Mouse (Mus musculus): ENCODE data around the gene Pde4a. TPM values are rescaled to one million over a fixed set of nuclear protein-coding genes. Genes with fewer than 3 reads are reported as not detected.

Pde4a gene
- total RNA-seq, 2 experiments from 2014 or later: 52.5 to 59.1 TPM

DNA sequence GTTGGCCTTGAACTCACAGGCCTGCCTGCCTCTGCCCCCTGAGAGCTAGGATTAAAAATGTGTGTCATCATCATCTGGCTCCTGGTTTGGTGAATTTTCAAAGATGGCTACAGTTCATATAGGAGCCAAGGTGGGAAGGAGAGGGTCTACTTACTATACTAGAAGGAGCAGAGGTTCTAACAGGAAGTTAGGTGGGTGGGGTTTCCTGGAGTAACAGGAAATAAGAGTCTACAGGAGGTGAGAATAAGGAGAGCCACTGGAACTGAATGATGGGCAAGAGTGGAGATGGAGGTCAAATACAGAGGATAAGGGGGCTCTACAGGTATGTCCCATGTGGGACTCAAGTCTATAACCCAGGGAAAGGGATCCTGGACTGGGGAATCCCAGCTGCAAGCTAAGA, 17.1 kb upstream of the Pde4a start:
- no peak for DNase-seq

DNA sequence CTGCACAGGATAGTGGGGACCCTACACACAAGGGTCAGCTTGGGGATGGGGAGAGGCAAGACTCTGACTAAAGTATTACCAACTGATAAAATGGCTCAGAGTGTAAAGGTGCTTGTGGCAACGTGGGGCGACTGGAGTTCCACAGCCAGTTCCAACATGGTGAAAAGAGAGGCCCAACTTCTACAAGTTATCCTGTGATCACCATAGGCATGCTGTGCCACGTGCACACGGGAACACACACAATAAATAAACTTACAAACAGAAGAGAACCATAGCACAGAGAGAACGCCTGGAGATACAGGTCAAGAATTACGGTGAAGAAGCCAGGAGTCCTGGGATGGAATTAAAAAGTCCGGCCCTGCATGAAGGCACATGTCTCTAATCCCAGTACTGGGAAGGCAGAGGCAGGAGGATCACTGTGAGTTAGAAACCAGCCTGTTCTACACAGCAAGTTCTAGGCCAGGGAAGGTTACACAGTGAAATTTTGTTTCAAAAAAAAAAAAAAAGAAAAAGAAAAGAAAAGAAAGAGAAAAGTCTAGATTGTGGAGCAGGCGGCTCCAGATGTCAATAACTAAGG, 16.3 kb upstream of the Pde4a start:
- no peak for DNase-seq

- DNase-seq: peak; percentile 95
Measured at GRCm38 (mm10) chr9:21149654-21150419, 15.7 kb upstream of the Pde4a start, which contains the start of gene Cdc37. Gene Cdc37 (minus strand): TSS chr9:21149982.

DNA sequence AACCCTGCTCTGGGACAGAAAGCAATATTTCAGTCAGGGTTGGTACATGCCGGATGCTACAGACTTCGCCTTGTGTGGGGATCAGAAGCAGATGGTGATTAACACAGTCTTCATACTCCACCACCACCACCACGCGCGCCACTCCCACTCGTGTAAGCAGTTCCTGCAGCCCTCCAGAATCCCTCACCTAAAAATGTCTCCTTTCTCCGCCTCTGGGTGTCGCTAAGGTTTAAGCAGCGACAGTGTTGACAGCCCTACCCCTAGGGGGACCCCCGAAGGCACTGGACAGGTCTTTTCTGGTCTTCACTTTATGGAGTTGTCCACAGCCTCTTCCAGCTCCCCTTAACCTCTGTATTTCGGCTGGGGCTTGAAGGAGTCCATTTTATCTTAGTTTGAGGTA, 12.8 kb upstream of the Pde4a start:
- DNase-seq: peak in 1 of 2 experiments; percentile 69

DNA sequence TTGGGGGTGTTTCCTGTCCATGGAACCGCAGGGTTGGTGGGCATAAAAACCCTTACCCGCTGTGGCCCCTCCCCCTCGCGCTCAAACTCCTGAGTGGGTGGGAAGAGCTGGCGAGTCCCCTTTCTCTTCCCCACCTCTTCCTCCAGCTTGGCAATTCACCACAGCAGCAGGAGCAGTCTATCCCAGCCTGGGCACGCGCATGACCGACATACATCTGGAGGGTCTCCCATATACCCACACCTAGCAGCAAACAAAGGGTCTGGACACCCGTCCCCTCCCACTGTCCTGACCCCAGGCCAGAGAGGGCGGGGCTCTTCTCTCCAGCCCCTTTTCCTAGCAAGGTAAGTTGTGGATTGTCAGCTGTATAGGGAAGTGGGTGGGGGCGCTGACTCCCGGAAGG, 12.2 kb upstream of the Pde4a start:
- DNase-seq: no peak

GRCm38 (mm10) chr9:21153833-21154232, 11.7 kb upstream of the Pde4a start:
- DNase-seq: peak in 1 of 2 experiments; percentile 38

DNA sequence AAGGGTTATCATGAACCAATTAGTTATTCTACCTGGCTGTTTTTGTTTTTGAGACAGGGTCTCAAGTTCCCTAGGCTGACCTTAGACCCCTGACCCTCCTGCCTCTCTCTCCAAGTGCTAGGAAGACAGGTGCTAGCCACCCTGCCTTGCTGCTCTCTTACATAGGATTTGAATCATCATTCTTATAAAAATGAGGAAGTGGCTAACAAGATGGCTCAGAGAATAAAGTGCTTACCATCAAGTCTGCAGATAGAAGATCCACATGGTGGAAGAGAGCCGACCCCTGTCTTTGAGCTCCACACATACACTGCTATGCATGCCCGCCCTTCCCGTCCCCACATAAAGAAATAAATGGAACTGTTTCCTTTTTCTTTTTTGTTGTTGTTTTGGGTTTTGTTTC, 10.7 kb upstream of the Pde4a start:
- DNase-seq: no peak

DNA sequence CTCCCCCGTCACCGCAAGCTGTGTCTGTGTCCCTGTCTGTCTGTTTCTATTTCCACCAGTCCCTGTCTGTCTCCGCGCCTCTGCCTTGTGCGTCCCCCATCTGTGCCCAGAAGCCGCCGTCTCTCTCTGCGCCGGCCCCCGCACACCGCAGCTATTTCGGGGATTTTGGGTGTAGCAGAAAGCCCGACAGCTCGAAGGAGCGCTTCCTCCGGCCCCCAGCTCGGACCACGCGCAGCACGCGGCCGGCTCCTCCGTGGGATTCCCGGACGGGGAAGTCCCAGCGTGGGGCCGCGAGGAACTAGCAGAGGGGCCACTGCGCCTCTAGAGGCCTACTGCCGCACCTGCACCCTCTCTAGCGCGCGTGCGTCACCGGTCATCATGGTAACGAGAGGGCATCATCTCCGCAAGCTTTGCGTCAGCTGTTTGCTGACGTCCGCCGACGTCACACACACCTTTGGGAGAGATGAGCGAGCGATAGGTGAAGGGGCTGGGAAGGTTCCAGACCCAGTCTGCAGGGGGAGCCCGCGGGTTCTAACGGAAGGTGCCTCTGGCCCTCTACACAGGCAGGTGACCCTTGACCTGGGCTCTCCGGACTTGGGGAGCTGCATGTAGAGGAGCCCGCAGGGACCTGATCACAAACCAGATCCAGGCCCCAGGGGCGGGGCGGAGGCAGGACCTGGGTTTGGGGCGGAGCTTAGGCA, 4.2 kb upstream of the Pde4a start:
- peak; percentile 87 to 93 for DNase-seq

DNA sequence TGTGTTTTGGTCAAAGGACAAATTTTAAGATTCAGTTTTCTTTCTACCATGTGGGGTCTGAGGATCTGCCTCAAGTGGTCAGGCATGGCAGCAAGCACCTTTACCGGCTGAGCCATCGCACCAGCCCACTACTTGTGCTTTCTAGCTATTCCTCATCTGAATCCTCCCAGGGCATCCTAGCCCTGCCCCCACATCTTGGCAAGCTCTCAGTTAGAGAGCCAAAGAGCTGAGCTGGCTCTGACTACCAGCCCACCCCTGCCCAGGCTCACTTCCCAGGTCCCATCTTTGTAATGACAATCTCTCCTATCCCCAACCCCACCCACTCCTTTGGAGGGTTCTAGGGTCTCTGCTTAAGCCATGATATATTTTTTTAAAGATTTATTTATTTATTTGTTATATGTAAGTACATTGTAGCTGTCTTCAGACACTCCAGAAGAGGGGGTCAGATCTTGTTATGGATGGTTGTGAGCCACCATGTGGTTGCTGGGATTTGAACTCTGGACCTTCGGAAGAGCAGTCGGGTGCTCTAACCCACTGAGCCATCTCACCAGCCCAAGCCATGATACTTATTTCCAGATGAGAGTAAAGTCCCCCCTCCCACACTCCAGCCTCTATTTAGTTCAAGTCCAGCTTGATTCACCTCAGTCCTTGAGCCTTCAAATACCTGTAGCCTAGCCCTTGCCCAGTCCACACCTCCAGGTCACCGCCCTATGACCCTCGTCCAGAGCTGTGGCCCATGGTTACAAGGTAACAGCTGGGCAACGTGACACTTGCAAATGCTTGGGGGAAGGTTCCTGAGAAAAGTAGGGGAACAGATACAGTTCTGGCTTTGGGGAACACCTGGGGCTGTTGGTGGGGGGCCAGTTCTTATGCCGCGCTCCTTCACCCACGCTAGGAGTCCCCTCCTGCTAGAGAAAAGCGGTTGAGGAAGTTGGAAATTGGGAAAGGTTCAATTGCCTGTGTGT, 2.1 kb upstream of the Pde4a start:
- no peak for DNase-seq

- no peak for DNase-seq
Measured at GRCm38 (mm10) chr9:21164072-21164471, 1.4 kb upstream of the Pde4a start.

DNA sequence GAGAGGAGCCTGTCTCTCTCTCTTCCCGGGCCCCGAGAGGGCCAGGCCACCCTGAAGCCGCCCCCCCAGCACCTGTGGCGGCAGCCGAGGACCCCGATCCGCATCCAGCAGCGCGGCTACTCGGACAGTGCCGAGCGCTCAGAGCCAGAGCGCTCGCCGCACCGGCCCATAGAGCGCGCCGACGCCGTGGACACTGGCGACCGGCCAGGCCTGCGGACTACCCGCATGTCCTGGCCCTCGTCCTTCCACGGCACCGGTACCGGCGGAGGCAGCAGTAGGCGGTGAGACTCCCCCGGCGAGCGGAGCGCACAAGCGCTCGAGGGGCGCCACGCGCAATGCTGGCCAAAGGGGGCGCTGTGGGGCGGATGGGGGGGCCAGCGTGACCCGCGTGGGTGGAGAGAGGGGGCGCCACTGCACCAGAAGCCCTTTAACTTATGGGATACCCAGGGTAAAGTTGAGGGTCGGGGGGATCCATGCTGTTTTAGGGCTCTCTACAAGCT, 488 bp downstream of the Pde4a start:
- peak; percentile 37 to 65 for DNase-seq

DNA sequence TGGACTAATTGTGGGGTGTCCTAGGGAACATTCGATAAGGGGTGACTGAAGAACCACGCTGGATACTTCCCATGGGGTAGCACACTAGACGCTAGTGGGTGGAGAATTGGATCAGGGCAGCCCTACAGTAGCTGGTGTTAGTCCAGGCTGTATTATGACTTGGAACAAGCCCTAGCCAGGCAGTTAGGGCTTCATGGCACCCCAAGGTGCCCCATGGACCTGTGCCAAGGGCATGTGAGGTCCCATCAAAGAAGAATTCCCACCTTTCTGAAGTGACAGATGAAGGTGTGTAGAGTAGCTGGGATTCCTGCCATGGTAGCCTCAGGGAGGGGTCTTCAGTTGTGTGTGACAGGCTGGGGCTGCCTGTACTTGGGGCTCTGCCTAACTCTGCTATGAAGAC, 1.0 kb downstream of the Pde4a start:
- no peak for DNase-seq

GRCm38 (mm10) chr9:21167140-21168097, 1.9 kb downstream of the Pde4a start:
- DNase-seq: peak in 1 of 2 experiments; percentile 56

DNA sequence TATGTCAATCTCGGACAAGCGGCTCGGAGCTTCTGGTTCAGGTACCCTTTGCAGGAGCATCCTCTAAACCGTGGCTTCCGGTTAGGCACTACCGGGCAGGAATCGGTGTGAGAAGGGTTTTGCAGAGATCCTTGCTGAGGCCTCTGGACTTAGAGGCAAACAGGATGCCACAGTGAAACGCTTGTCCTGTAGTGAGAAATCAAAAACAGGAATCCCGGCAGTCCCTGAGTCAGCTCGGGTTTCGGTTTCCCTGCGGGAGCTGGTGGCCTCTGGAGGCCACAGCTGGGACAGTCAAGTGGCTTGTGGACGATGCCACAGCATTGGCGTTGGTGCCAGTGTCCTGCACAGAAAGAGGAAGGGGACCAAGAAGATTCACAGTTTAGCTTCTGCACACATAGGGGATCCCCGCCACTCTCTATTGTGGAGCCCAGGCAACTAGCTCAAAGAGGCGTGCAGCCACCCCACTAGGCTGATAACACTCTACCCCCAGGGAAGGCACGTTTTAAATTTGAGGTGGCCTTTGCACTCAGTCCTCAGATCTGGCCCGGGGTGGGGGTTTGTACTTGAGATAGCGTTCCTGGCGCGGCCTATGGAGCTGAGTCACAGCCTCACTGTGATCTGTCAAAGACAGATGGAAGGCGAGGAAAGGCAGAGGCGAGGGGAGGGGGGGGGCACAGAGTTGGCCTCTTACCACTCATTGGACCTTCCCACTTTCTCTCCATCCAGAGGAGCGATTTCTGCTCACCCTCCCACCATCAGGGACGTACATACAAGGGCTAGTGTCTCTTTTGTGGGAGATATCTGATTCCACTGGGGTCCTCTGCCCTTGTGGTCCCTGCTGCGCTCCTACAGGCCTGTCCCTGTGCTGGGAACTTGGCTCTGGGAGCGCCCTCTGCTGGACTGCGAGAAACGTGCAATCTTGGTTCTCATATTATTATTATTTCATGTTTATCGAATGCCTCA, 2.9 kb downstream of the Pde4a start:
- peak; percentile 86 to 89 for DNase-seq

GRCm38 (mm10) chr9:21169157-21169556, 3.6 kb downstream of the Pde4a start:
- no peak for DNase-seq

DNA sequence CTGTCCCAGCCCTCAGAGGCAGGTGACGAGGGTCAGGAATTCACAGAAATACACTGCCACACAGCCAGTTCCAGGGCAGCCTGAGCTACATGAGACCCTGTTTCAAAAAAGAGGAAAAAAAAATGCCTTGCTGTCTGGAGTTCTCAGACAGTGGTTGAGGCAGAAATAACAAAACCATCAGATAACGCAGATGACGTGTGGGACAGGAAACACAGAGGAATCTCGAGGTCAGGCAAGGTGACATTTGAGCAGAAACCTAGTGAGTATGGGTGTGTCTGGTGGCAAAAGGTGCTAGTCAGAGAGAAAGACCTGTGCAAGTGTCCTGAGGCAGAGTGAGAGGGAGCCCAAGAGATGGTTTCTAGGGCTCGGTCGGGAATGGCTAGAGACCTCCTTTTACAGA, 6.8 kb downstream of the Pde4a start:
- DNase-seq: no peak

DNA sequence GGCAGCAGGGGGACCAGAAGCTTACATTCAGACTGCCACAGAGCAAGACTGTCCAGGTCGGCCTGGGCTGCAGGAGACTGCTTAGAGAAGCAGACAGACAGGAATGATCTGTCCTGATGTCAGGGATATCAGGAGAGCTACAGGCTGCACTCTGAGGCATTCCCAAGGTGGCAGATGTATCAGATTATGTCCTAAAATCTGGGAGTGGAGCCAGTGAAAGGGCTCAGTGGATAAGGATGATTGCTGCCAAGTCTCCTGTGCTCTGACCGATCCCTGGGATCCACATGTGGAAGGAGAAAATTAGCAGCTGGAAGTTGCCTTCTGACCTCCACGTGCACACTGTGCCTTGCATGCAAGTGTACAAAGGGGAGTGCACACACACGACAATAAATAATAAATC, 14.9 kb downstream of the Pde4a start:
- no peak for DNase-seq

- DNase-seq: no peak
Measured at GRCm38 (mm10) chr9:21180841-21181240, 15.3 kb downstream of the Pde4a start.

DNA sequence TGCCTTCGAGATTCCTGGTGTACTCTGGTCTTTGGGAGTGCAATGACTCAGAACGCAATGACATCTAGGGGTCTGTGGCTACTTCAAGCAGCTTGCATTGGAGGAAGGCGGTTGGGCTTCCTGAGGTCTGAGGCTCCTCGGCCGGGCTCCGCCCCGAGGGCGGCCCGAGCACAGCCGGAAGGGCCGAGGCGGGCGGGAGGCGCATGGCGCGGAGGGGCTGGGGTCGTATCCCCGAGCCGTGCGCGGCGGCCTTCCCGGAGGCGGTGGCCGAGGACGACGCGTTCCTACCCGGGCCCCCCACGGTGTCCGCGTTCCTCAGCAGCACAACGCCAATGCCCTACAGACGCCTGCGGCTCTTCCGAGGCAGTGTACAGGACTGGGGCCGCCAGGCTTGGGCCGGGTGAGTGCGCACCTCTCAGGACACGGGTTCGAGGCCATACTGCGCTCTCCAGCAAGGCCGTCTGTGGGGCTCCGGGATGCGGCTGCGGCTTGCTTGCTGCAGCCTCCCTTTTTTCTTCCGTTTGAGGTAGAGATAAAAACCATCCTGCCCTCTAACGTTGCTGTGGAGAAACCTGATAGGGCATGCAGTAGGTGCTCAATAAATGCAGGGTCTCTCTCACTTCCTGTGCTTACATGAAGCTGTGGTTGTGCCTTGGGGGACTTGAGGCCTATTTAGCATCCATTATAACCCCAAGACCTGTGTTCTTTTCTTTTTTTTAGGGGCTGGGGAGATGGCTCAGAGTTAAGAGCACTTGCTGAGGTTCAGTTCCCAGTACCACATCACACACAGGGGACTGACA, 16.1 kb downstream of the Pde4a start:
- peak; percentile 51 to 62 for DNase-seq
